Mouse (Mus musculus) left cerebral cortex, postnatal 14 days (tissue): ENCODE measurements around the gene Secisbp2l. TPM values are rescaled to one million over a fixed set of nuclear protein-coding genes. Genes with fewer than 3 reads are reported as not detected.

Experiments
- DNase-seq, 2 experiments: peaks; one replicate each; pipeline ENCODE4 v3.0.0; 2021 to 2022; ENCODE audit warnings: low spot score in 2 of 2, mixed read lengths in 1 of 2
- intact Hi-C: fragments of 180-260 bp; cut with DNase I; formaldehyde crosslinking; loops from one replicate; pipeline ENCODE4 v1.15.1; 2025
- long read RNA-seq, 2 experiments: library from polyadenylated mRNA; stranded (forward); transcript quantifications; one replicate each; pipeline ENCODE4 v2.0.0; 2021
- total RNA-seq, 2 experiments: library from RNA; stranded (reverse); gene quantifications; 2 replicates each; pipeline ENCODE4 v1.2.3; 2021

Secisbp2l gene
- 100 to 1,000 TPM; 115 to 117 TPM for total RNA-seq
- long read RNA-seq, experiment 1, full-length matches to known transcripts = 1 of 14 reads
- long read RNA-seq, experiment 1, partial matches to known transcripts = 1 of 14 reads
- long read RNA-seq, experiment 1, other reads (novel, unspliced or antisense) = 12 of 14 reads
- long read RNA-seq, experiment 2, full-length matches to known transcripts = 2 of 10 reads
- long read RNA-seq, experiment 2, partial matches to known transcripts = 3 of 10 reads
- long read RNA-seq, experiment 2, other reads (novel, unspliced or antisense) = 5 of 10 reads

DNA sequence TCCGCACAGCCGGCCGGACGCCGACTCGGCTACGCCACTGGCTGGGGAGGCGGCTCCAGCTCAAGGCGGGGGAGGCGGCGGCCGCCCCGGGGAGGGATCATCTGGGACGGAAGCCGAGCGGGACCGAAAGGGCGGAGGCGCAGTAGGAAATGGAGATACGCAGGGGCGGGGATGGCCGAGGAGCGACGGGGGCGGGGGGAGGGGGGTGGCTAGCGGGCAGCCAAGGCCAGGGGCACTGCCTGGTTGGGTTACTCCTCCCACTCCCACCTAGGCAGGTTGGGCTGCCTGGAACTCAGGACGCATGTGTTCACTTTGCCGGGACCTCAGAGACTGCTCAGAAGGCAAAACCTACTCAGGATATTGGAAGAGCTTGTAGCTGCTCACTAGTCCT lies at the start of gene Secisbp2l:
TSS of gene Secisbp2l (minus strand) at position 152 of the 391 bp plus-strand sequence.
- intact Hi-C loops = loop anchor here (2.0 to 5.0 kb wide), 2 partner anchors 40 to 76 kb away; partner anchors contain the start of genes Cops2 and Galk2
- DNase-seq = peak; percentile 92 to 94

- intact Hi-C loops = loop anchor here (5.0 to 10.0 kb wide), 2 partner anchors 68 to 165 kb away; no protein-coding TSS in a partner anchor
- DNase-seq = no peak
Observed at GRCm38 (mm10) chr2:125829924-125830323, 47.3 kb upstream of the Secisbp2l start.

DNA sequence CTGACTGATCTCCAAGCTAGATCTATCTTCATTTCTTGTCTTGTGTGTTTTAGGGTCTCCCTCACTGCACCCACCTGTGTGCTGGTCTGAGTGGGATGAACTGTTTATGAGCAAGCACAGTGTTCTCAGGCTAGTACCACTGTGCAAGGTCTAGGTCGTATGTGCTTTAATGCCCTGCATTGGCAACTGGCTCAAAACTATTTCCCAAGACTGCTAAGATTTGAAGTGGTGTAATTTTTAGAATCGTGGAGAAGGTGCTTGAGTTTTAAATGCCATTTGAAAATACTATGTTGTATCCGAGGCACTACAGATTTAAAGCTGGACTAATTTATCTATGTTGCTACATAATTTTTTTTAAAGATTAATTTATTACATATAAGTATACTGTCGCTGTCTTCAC lies 45.2 kb upstream of the Secisbp2l start:
- DNase-seq = no peak
- intact Hi-C loops = loop anchor here (5.0 kb wide), 1 partner anchor 66 kb away; no protein-coding TSS in a partner anchor

DNA sequence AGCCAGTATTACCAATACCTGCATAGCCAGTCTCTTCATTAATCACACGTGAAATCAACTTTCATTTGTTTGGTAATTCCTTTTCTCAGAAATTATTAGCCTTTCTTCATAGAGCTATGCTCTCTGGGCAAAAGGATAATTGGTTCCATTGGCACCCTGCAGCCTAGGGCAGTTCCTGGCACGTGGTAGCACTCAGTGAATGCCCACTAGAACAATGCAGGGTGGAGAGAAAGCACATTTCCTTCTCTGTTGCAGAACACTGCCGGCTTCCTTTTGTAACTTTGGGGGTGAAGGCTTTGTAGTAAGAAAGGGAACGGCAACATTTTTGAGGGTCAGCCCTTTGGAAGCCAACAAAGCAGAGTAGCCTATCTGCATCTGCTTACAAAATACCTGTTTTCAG lies 43.5 kb upstream of the Secisbp2l start:
- no peak for DNase-seq
- intact Hi-C loops = loop anchor here (5.0 kb wide), 1 partner anchor 64 kb away; no protein-coding TSS in a partner anchor

GRCm38 (mm10) chr2:125820397-125820796 lies 37.7 kb upstream of the Secisbp2l start:
- DNase-seq = no peak
- intact Hi-C loops = loop anchor here (5.0 kb wide), 1 partner anchor 38 kb away; the partner anchor contains the start of gene Secisbp2l

GRCm38 (mm10) chr2:125813972-125814595 lies 31.4 kb upstream of the Secisbp2l start:
- intact Hi-C loops = no loop called here
- DNase-seq = no peak

DNA sequence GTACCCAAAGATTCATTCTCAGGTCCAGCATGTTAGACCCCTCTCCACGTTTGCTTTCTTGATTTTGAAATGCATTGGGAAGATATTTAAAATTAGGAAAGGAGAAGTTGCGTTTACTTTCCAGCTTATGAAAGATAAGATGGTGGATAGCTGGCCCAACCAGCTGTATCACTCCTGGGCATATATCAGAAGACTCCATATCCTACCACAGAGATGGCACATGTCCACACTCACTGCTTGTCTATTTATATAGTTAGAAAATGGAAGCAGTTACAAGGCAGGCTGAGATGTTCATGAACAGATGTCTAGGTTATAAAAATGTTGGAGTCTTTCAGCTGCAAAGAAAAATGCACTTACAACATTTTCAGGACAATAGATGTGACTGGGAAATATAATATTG lies 28.7 kb upstream of the Secisbp2l start:
- peak; percentile 33 for DNase-seq
- intact Hi-C loops = no loop called here

DNA sequence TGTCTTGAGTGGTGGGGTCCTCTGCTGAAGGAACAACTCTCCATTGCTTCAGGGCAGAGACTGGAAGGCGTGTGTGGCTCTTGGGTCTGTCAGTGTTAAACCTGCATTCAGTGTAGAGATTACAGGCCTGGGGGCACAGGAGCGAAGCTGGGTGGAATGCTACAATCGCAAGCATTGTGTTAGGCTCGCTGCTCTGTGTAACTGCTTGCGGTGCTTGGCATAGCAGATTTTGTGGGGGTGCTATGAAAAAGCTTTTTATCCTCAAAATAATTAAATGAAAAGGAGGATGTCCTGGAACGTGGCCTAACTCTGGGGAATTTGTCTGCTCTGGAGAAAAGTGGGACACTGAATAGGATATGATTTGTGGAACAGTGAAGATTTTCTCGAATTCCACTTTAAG lies 26.9 kb upstream of the Secisbp2l start:
- intact Hi-C loops = no loop called here
- DNase-seq = peak; percentile 55 to 61

DNA sequence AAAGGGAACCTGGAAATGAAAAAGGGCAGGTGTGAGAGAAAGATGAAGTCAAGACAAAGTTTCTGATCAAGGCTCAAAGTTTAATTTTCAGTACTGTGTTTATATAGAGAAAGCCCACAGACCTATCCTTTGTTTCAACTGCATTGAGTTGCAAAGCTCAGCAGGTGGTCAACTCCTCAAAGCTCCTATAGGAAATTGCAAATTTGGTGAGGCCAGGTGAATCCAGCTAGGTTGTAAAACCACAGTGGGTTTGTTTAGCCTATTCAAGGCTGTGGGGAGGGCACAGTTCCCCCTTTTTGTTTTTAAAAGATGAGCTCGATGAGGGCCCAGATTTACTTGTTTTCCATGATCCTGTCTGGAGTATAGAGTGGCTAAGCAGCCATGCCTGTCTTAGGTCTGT lies 23.2 kb upstream of the Secisbp2l start:
- no peak for DNase-seq
- intact Hi-C loops = no loop called here

DNA sequence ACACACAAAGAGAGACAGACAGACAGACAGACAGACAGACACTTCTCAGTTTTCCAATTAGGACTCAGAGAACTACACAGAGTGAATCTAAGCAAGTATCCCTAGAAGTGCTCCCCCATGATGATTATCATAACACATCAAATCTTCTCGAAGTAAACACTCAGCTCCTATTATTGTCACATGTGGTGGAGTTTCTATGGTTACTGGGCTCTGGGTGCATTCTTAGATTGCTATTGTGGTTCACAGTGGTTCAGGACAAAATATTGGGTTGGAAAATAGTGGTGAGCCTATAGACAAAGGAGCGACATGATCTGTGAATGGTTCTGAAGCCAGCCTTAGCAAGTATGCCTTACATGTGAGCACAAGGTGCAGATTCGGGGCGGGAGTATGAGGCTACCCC lies 19.3 kb upstream of the Secisbp2l start:
- intact Hi-C loops = no loop called here
- DNase-seq = peak in 1 of 2 experiments; percentile 53

DNA sequence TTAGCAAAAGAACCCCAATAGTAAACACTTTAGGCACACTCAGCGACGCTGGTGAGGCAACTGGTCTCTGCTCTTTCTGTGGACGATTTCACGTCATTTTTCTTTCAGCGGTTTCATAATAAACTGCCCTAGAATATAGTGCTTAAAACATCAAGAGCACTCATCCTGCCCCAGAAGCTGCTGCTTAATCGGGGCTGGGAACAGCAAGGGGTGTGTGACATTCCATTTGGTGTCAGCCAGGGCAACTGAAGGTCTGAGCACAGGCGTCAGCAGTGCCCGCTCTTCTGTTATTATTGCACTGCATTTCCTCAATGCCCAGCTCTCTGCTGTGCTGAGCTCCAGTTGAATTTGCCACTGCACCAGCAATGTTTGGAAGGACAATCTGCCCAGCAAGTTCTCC lies 18.4 kb upstream of the Secisbp2l start:
- DNase-seq = no peak
- intact Hi-C loops = no loop called here

DNA sequence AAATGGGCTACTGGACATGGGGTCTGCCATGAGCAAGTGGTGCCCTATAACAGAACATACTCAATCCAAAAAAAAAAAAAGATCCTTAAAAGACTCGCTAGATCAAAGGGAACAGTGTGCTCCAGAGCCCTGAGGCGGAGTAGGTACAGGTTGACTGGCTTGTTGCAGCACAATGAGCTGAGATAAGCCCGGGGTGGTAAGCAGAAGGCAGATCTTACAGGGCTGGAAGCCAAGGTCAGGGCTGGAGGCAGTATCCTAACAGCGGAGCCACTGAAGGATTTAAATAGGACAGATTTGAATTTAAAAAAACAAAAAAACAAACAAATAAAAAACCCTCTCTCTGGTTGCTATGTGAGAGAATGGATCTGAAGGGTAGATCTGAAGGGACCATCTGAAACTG lies 17.8 kb upstream of the Secisbp2l start:
- DNase-seq = no peak
- intact Hi-C loops = no loop called here

DNA sequence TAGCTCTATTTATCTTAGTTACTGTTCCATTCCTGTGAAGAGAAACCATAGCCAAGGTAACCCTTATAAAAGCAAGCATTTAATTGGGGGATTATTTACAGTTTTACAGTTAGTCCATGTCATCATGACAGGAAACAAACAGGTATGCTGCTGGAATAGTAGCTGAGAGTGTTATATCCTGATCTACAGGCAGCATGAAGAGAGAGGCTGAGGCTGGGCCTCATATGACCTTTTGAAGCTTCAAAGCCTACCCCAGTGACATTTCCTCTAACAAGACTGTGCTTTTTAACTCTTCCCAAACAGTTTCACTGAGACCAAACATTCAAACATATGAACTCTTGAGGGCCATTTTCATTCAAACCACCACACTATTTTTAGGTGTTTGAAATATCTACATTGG lies 15.2 kb upstream of the Secisbp2l start:
- intact Hi-C loops = no loop called here
- no peak for DNase-seq

- intact Hi-C loops = no loop called here
- no peak for DNase-seq
Observed at GRCm38 (mm10) chr2:125795118-125795517, 12.4 kb upstream of the Secisbp2l start.

- intact Hi-C loops = no loop called here
Observed at GRCm38 (mm10) chr2:125794166-125794565, 11.5 kb upstream of the Secisbp2l start.

DNA sequence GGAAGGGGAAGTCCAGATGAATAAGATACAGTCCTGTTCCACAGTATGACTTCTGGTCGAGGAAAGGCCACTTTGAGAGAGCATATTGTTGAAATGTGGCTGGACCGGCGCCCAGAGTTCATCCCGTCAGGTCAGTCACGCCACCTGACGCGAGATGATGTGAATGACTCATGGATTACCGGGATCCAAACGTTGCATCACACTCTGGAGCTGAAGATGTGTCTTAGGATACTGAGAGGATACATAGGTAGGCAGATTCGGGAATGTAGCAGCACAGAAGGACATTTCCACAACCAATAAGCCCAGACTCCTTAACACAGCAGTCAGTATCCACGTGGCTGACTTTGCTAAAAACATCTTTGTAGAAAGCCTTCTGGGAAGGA lies 10.2 kb upstream of the Secisbp2l start:
- intact Hi-C loops = no loop called here
- DNase-seq = no peak

More at GRCm38 (mm10) chr2:125794166-125794565, 11.5 kb upstream of the Secisbp2l start:
- no peak for DNase-seq

DNA sequence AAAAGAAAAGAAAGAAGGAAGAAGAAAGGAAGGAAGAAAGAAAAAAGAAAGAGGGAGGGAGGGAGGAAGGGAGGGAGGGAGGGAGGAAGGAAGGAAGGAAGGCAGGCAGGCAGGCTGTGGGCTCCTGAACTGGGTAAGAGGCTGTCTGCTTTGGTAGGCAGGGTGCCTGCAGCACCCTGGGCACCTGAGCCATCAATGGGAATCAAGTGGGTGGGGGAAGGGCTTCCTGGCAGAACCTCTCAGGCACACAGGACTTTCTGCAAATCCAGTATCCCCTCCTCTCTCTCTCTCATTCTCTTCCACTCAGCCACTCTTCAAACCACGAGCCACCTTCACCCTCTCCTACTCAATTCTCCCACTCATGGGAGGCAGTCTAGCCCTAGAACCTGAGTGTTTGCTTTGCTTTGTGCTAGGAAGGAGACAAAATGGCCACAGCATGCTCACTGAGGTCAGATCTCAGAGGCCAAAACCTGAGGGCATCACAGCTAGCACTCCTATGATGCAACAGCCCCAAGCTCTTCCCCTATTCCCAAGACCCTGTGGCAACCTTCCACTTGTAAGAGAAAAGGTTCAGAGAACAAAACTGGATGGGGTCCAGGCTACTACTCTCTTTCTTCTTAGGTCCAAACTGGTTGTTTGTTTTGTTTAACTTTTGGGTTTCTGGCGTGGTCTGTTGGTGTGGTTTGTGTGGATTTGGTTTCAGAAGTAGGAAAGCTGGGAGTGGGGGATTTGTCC lies 9.6 kb upstream of the Secisbp2l start:
- DNase-seq = no peak
- intact Hi-C loops = no loop called here

DNA sequence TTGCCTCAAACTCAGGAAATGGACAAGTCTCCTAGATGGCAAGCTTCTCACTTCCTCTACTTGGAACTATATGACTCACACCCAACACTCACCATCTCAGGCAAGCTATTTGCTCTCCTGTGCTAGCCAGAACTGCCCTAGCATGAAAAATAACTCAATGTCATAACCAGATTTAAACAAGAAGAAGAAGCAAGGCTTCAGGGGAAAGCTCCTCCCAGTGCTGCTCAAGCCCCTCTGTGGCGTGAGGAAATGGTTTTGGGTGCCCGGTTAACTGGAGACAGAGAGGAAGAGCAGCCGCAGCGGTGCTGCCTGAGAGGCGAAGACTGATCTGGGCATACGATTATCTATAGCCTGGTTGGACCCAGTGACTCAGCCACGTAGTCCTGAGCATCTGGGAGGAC lies 8.8 kb upstream of the Secisbp2l start:
- intact Hi-C loops = no loop called here
- DNase-seq = no peak

DNA sequence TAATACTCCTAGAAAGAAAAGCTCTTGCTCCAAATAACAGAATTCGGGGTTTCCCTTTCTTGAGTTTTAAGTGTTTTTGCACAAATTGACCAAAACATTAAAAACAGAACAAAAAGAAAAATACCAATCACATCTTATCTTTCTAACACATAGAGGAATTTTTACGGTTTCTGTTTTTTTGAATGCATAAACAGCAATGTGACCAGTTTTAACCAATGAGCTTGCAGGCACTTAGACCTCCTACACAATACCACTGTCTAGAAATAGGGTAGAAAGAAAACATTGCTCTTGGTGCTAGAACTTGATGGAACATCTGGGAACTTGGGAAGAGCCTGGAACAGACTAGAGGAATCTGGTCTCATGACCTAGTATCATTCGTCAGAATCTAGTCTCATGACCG lies 7.6 kb upstream of the Secisbp2l start:
- intact Hi-C loops = no loop called here
- no peak for DNase-seq

DNA sequence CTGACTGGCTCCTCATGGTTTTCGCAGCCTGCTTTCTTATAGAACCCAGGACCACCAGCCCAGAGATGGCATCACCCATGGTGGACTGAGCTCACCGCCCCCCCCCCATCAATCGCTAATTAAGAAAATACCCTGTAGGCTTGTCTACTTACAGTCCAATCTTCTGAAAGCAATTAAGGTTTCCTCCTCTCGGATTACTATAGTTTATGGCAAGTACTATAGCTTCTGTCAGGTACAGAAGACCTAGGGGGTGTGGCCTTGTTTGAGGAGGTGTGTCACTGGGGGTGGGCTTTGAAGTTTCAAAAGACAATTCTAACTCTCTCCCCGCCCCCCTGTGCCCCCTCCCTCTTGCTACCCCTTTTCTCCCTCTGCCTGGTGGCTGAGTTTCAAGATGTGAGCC lies 6.6 kb upstream of the Secisbp2l start:
- intact Hi-C loops = no loop called here
- no peak for DNase-seq
